Mouse (Mus musculus) MEL (cell line): ENCODE data around the gene Gm20388.

ENCODE experiments used
- BHLHE40 ChIP-seq: IDR thresholded peaks from 2 replicates; pipeline ENCODE4 v1.6.1; 2012; ENCODE audit warnings: low read depth, mild to moderate bottlenecking, inconsistent platforms, low read length, improper control_type of control experiment, borderline replicate concordance
- CHD1 ChIP-seq: IDR thresholded peaks from 2 replicates; pipeline ENCODE4 v1.6.1; 2012; ENCODE audit warnings: low read depth, mild to moderate bottlenecking, inconsistent platforms, low read length, improper control_type of control experiment
- CHD2 ChIP-seq: IDR thresholded peaks from 2 replicates; pipeline ENCODE4 v1.6.1; 2011; ENCODE audit warnings: low read length, improper control_type of control experiment
- CTCF ChIP-seq, 3 experiments: IDR thresholded peaks in 2 of 3; conservative IDR thresholded peaks in 1 of 3; 2 replicates each; pipeline ENCODE4 v1.5.1; 2011 to 2012; ENCODE audit warnings: low read length in 3 of 3, low read depth in 2 of 3, mild to moderate bottlenecking in 2 of 3, improper control_type of control experiment in 1 of 3, inconsistent platforms in 1 of 3, mixed read lengths in 1 of 3, moderate library complexity in 1 of 3; ENCODE audit not compliant: control insufficient read depth in 1 of 3, insufficient read depth in 1 of 3, poor library complexity in 1 of 3, severe bottlenecking in 1 of 3
- EP300 ChIP-seq, 2 experiments: IDR thresholded peaks; 2 replicates each; pipeline ENCODE4 v1.6.1; 2011; ENCODE audit warnings: improper control_type of control experiment in 2 of 2, low read length in 2 of 2, low read depth in 1 of 2, mild to moderate bottlenecking in 1 of 2
- GABPA ChIP-seq: IDR thresholded peaks from 2 replicates; pipeline ENCODE4 v1.6.1; 2012; ENCODE audit warnings: low read depth, mild to moderate bottlenecking, inconsistent platforms, low read length, improper control_type of control experiment, moderate library complexity
- GATA1 ChIP-seq: IDR thresholded peaks from 2 replicates; pipeline ENCODE4 v1.6.1; 2011; ENCODE audit warnings: low read depth, low read length, improper control_type of control experiment
- MAX ChIP-seq: IDR thresholded peaks from 2 replicates; pipeline ENCODE4 v1.6.1; 2011; ENCODE audit warnings: low read length, improper control_type of control experiment
- MEF2A ChIP-seq: IDR thresholded peaks from 2 replicates; pipeline ENCODE4 v1.6.1; 2014; ENCODE audit warnings: low read depth, mild to moderate bottlenecking, inconsistent platforms, low read length, improper control_type of control experiment; ENCODE audit not compliant: poor library complexity, insufficient replicate concordance, severe bottlenecking; ENCODE audit errors: extremely low read depth
- MYC ChIP-seq: IDR thresholded peaks from 2 replicates; pipeline ENCODE4 v1.6.1; 2011; ENCODE audit warnings: low read depth, mild to moderate bottlenecking, low read length, improper control_type of control experiment, moderate library complexity
- NRF1 ChIP-seq: IDR thresholded peaks from 2 replicates; pipeline ENCODE4 v1.6.1; 2014; ENCODE audit warnings: low read depth, mild to moderate bottlenecking, inconsistent platforms, low read length, improper control_type of control experiment, moderate library complexity; ENCODE audit not compliant: poor library complexity, insufficient read depth, severe bottlenecking
- POLR2A ChIP-seq, 2 experiments: IDR thresholded peaks; 2 replicates each; pipeline ENCODE4 v1.6.1; 2011 to 2012; ENCODE audit warnings: low read length in 2 of 2, mild to moderate bottlenecking in 2 of 2, control low read depth in 1 of 2, improper control_type of control experiment in 1 of 2, low read depth in 1 of 2, moderate library complexity in 1 of 2; ENCODE audit not compliant: control insufficient read depth in 1 of 2, insufficient read depth in 1 of 2, poor library complexity in 1 of 2
- TAL1 ChIP-seq: IDR thresholded peaks from 2 replicates; pipeline ENCODE4 v1.6.1; 2012; ENCODE audit warnings: mild to moderate bottlenecking, inconsistent platforms, low read length, moderate library complexity, mixed read lengths
- USF1 ChIP-seq: IDR thresholded peaks from 2 replicates; pipeline ENCODE4 v1.6.1; 2014; ENCODE audit warnings: low read depth, mild to moderate bottlenecking, inconsistent platforms, low read length, improper control_type of control experiment, moderate library complexity

- no peak for TF ChIP-seq POLR2A (IDR thresholded peaks at IDR 0.05; ENCODE audit: control insufficient read depth in 1 of 2, insufficient read depth in 1 of 2, low read depth in 1 of 2, low read length in 2 of 2, poor library complexity in 1 of 2)
- no peak for TF ChIP-seq CTCF (IDR thresholded peaks at IDR 0.05 in 2 of 3, conservative IDR thresholded peaks at IDR 0.05 in 1 of 3; ENCODE audit: control insufficient read depth in 1 of 3, insufficient read depth in 1 of 3, low read depth in 2 of 3, low read length in 3 of 3, poor library complexity in 1 of 3, severe bottlenecking in 1 of 3)
- TF ChIP-seq USF1, result no peak
- TF ChIP-seq BHLHE40, result no peak
- TF ChIP-seq GATA1, result no peak
- no peak for TF ChIP-seq MEF2A
- no peak for TF ChIP-seq NRF1
- TF ChIP-seq CHD2, result no peak
- no peak for TF ChIP-seq TAL1
- no peak for TF ChIP-seq GABPA
- no peak for TF ChIP-seq MAX
- TF ChIP-seq CHD1, result no peak
- TF ChIP-seq MYC, result no peak
- no peak for TF ChIP-seq EP300 (IDR thresholded peaks at IDR 0.05; ENCODE audit: low read depth in 1 of 2, low read length in 2 of 2)
Observed at GRCm38 (mm10) chr8:122010638-122011037, 2100.0 kb downstream of the Gm20388 start.
